Mouse (Mus musculus): ENCODE results near the gene Aspa. TPM values are rescaled to one million over a fixed set of nuclear protein-coding genes. Genes with fewer than 3 reads are reported as not detected.
"Not testable (repeated sequence)": the region's sequence is repeated elsewhere in the genome, so short reads cannot be mapped to it uniquely, and the experiment has no call there.

Gene Aspa
- total RNA-seq (2015; ENCODE audit: low replicate concordance) (not detected in 2 replicates), total RNA-seq (2017; ENCODE audit: low replicate concordance) (not detected in 2 replicates)

GRCm38 (mm10) chr11:73329442-73329841 is at the start of gene Aspa, which contains the start of the genes Gm49340 and Spata22:
Gene Aspa, minus strand, starts transcription at chr11:73329596.
Gene Gm49340, plus strand, starts transcription at chr11:73329741.
Gene Spata22, plus strand, starts transcription at chr11:73329741.
- no peak for ATAC-seq (replicated peaks; ENCODE audit: low FRiP score, poor library complexity, severe bottlenecking)

GRCm38 (mm10) chr11:73370946-73371345 is 41.5 kb upstream of the Aspa start, which contains the start of gene Olfr376:
Gene Olfr376, plus strand, starts transcription at chr11:73371246.
- ATAC-seq (replicated peaks; ENCODE audit: low FRiP score, poor library complexity, severe bottlenecking): no peak

- no peak for ATAC-seq (replicated peaks; ENCODE audit: low FRiP score, poor library complexity, severe bottlenecking)
Measured at GRCm38 (mm10) chr11:73350483-73350882, 21.1 kb upstream of the Aspa start, which contains the start of gene Olfr20. Gene Olfr20, plus strand, starts transcription at chr11:73350783.

- no peak for ATAC-seq (replicated peaks; ENCODE audit: low FRiP score, poor library complexity, severe bottlenecking)
Measured at GRCm38 (mm10) chr11:73336919-73337318, 7.5 kb upstream of the Aspa start.

- ATAC-seq (replicated peaks; ENCODE audit: low FRiP score, poor library complexity, severe bottlenecking): no peak
Measured at GRCm38 (mm10) chr11:73333357-73333756, 4.0 kb upstream of the Aspa start.

- ATAC-seq (replicated peaks; ENCODE audit: low FRiP score, poor library complexity, severe bottlenecking): no peak
Measured at GRCm38 (mm10) chr11:73327361-73327760, 2.0 kb downstream of the Aspa start.

DNA sequence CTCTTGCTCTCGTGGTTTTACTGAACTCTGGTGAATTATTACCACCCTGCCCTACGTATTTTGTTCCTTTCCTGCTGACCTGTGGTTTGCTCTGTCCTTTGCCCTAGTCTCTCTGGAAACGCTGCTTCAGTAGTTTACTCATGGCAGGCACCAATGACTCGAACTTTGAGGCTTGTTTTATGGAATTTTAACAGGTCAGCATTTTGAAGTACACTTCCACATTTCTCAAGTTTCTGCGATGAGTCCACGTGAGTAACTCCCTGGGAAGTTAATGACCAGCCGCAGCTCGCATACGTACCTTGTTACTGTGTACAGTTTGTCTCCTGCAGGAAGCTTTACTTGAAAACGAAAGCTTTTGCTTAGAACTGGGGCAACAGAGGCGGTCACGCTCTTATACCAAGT is 2.9 kb downstream of the Aspa start:
- ATAC-seq (replicated peaks; ENCODE audit: low FRiP score, poor library complexity, severe bottlenecking): no peak

DNA sequence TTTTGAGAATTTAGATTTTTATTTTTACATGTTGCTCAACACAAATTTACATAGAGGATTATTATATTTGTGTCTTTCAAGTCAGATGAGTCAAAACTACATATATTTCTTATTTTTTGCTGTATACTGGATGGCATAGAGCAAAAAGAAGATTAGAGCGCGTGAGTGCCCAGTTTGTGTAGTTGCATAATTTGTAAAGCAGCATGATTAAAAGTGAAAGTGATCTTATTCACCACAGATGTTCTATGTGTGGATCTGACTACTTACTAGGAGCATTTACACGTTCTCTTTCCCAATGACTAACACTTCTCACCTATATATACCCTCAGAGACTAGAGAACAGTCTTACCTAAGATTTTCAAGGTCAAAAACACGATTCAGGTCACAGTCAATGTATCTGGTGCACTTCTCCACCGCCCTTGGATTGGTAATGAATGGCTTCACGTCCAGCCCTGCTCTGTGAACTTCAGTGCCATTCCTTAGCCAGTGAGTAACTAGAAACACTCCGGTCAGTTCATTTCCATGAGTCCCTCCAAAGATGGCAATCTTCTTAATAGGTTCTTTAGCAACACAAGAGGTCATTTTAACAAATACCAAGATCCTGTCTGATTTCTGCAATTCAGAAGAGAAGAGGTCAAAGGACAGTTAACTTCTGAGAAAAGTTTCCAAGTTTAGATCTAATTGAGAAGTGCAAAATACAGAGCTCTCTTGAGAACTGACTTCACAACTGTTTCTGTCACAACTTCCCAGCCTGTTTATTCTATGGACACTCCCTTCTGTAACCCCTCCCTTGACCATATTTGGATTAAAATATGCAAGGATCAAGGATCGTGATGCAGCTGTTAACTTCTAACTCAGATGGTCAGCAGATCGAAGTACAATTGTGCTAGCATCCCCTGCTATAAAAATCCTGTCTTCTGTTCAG is 5.2 kb downstream of the Aspa start:
- no peak for ATAC-seq (replicated peaks; ENCODE audit: low FRiP score, poor library complexity, severe bottlenecking)

DNA sequence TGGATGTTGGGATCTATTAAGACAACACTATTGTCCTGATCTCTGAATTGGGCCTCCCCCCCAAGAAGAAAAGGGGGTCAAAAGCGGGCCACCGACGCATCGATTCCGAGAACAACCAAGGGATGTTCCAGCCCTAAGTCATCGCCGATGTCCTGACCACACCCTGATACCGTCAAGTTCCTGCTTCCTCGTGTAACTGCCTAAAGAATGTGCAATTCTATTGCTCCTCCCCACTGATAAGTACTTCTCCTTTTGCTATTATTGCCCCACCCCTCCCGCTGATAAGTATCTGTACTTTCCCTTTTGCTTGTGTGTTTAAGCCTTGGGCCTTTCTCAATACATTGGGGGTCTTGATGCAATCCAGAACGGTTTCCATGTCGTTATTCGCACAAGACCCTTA is 8.3 kb downstream of the Aspa start:
- not testable (repeated sequence) for ATAC-seq (replicated peaks; ENCODE audit: low FRiP score, poor library complexity, severe bottlenecking)

DNA sequence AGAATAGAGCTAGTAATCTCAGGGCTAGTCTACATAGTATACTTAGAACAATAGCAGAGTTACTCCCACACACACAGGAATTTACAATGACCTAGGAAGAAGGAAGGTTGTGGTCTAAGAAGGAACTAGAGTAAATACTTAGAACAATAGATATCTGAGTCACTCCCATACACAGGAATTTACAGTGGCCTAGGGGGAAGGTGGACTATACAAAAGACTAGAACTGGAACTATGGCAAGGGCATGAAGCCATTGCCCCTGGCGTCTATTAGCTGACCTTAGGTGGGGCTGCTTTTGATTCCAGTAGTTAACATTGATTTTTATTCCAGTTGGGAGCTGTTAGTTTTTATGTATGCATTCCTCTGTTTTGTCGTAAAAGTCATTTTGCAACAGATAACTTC is 10.8 kb downstream of the Aspa start:
- ATAC-seq (replicated peaks; ENCODE audit: low FRiP score, poor library complexity, severe bottlenecking): not testable (repeated sequence)

DNA sequence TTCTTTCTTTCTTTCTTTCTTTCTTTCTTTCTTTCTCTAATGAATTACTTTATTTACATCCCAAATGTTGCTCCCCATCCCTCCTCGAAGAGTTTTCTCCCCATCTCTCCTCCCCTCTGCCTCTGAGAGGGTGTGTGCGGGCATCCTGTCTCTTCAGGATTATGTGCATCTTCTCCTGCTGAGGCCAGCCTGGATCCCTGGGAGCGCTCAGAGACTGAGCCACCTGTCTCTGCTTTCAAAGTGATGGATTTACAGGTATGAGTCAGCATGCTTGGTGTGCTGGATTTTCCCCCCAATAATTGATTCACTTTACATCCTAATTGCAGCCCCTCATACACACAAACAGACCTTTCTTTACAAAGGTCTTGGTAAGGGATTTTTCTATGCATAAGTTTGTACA is 13.4 kb downstream of the Aspa start:
- no peak for ATAC-seq (replicated peaks; ENCODE audit: low FRiP score, poor library complexity, severe bottlenecking)

DNA sequence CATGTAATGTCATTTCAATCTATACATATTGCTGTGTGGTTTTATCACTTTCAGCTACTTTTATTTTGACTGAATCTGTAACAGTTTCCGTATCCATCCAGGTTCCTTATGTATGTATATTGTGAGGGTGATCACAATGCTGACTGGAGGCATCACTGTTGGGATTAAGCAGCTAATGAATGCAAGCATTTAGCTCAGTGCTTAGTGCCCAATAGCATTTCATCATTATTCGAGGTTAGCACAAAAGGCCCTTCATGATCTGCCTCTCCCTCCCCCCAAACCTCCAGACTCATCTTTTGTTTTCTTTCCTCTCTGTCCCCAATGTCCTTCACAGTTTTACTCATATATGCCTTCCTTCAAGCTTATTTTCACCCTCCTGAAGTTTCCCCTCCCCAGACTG is 26.3 kb downstream of the Aspa start:
- no peak for ATAC-seq (replicated peaks; ENCODE audit: low FRiP score, poor library complexity, severe bottlenecking)

DNA sequence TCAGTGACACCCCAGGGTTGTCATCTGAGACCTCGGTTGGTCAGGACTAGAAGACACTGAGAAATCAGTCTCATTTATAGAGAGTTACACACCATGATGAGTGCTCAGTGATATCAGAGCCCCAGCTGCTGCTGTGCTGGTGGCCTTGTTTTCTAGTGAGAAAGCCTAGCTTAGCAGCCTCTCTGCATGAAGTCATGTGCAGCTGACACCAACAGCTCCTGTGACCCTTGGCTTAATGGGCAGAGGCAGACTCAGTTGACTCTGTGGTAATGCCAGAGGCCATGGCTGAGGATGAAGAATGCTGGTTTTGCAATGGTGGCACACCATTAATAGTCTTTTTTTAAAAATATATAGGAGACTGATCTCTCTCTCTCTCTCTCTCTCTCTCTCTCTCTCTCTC is 39.8 kb downstream of the Aspa start:
- no peak for ATAC-seq (replicated peaks; ENCODE audit: low FRiP score, poor library complexity, severe bottlenecking)

- ATAC-seq (replicated peaks; ENCODE audit: low FRiP score, poor library complexity, severe bottlenecking): no peak
Measured at GRCm38 (mm10) chr11:73284351-73284750, 45.0 kb downstream of the Aspa start.

DNA sequence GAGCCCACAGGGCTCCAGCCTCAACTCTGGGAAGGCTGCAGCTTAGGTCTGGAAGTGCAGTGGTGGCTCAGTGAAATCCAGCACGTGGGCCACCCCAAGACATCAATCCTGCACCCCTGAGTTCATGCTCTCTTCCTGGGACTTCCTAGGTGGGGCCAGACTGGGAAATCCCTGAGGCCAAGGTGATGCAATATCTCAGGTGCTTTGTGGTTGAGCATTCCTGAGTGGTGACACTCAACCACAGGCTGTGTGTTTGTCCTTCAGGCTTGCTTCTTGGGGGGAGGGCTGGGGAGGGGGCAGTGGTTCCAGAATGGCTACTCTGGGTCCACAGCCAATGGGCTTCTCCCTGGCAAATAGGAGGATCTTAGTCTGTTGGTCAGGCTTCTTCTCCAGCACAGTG is 45.5 kb downstream of the Aspa start:
- ATAC-seq (replicated peaks; ENCODE audit: low FRiP score, poor library complexity, severe bottlenecking): no peak

- no peak for ATAC-seq (replicated peaks; ENCODE audit: low FRiP score, poor library complexity, severe bottlenecking)
Measured at GRCm38 (mm10) chr11:73283369-73283768, 46.0 kb downstream of the Aspa start.

DNA sequence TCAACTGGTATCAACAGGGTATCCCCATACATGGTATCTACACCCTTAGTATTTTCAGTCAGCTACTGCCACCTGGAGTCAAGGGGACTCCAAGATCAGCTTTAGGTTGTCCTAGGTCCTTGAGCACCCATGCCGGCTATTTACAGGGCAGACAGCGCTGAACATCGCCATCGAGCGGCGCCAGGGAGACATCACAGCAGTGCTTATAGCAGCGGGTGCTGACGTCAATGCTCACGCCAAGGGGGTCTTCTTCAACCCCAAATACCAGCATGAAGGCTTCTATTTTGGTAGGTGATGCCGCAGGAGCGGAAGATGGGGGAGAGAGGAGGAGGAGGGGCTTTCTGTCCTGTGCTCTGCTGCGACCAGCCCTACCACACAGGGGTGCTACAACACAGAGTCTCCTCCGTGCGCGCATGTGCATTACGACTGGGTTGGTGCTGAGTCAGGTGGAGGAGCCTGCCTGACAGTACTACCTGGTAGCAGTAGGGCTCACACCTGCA is 47.8 kb downstream of the Aspa start:
- no peak for ATAC-seq (replicated peaks; ENCODE audit: low FRiP score, poor library complexity, severe bottlenecking)

DNA sequence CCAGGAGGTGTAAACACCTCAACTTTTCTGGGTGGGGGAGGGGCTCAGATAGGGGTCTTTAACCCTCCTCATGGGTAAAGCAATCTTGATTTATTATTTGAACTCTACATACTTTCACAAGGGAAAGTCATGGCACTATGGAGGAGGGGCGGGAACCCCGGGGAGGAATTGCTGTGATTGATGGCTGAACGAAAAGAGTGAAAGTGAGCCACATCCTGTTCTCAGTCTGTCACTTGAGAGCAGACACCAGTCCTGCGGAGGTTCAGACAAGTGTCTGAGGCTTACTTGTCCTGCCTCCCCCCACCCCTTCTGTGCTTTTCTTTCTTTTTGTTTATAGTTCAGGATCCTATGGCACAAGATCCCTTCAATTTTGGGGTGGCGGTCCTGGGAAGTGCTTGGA is 48.7 kb downstream of the Aspa start:
- ATAC-seq (replicated peaks; ENCODE audit: low FRiP score, poor library complexity, severe bottlenecking): no peak

DNA sequence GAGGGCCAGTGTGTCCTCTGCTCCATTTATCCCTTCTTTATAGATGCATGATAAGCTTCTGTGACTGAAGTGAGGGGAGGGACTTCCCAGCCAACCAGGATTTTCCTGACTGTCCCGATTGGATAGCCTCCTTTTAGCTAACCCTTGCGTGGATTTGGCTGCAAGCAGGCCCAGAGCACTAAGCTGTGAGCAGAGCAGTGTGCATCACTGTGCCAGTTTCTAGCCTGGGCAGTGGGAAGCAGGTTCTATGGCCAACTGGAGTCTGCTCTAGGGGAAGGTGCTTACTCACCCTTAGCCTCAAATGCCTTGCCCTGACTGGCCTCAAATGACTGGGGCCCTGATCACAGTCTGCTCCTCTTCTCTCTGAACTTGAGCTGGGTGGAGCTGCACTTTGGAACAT is 54.6 kb downstream of the Aspa start:
- no peak for ATAC-seq (replicated peaks; ENCODE audit: low FRiP score, poor library complexity, severe bottlenecking)

DNA sequence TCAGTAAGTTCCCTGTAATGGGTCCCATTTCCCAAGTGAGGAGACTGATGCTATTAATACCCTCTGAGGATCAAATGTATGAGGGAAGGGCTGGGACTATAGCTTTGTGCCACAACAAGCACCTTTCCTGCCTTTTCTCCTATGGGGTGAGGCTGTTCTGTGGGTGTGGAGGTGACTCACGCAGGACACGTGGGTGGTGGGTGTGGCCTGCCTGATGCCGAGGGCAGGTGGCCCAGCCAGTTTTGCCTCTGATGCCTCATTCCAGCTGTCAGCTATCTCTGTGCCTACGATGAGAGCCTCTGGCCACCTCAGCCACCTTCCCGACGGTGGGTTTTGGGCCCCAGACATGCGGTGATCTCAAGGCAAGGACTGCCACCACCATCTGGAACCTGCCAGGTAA is 62.1 kb downstream of the Aspa start, which contains the start of gene Trpv3:
Gene Trpv3 (plus strand): TSS at position 122 of the 400 bp plus-strand sequence.
- no peak for ATAC-seq (replicated peaks; ENCODE audit: low FRiP score, poor library complexity, severe bottlenecking)

DNA sequence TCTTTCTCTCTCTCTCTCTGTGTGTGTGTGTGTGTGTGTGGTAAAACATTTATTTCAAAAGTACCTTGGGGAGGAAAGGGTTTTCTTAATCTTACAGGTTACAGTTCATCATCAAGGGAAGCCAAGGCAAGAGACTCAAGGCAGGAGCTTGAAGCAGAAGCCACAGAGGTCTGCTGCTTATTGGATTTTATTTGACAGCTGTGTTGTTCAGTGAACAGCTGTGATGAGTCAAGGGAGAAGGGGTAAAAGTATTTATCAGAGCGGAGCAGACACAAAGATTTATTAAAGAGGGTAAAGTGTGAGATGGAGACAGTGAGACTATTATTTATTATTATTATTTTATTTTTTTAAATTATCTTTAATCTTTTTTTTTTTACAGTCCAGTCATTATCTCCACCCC is 68.0 kb downstream of the Aspa start:
- no peak for ATAC-seq (replicated peaks; ENCODE audit: low FRiP score, poor library complexity, severe bottlenecking)

All from erythroid progenitor cell, adult 5-6 weeks (primary cell).